Mouse (Mus musculus) spleen, postnatal 4 days (tissue): Measurements from ENCODE around the gene Btk.

Source experiments
- DNase-seq, 2 experiments: peaks; one replicate each; pipeline ENCODE4 v3.0.0; 2022; ENCODE audit warnings: low spot score in 2 of 2

Btk gene

DNA sequence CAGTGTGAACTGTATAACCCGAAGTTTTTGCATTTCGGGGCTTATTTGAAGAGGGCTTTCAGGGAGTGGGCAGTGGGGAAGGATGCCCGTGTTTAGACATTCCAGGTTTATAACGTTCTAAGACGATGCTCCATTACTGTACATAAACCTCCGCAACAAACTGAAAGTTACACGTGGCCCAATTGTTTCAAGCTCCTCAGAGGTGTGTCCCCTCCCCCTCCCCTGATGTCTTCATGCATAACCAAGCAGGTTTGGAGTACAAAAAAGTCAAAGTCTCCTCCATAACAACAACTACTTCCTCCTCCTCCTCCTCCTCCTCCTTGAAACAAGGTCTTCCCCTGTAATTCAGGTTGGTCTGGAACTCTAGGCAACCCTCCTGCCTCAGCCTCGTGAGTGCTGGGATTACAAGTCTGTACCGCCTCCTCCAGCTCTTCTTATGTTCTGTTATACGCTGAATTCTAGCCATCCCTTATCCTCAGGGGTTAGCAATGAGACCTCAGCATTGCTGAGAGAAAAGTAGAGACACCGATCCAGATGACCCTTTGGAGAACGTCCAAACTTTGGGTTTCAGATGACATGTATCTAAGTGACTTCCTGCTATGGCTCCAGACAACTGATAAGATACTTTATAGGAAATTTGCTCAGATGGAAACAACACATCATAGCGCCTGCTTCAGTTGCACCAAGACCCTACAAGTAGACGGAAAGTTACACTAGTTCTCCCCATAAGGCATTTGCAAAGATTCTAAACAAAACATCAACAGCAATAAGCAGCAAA, 2.7 kb downstream of the Btk start:
- DNase-seq: no peak

DNA sequence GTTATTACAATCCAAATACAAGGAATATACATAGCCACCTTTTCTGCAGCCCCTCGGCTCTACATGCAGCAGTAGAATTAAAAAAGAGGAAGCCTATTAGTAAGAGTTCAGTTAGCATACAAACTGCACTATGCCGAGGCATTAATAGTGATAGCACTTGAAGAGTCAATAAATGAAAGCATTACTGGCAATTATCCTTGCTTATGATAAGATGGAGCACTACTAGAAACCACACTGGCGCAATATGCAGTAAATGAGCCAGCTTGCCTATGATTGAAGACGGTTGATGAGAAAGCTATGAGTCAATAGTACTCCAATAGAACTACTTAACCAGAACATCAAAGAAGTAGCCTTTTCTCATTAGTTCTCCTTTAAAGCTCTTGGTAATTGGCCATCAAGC, 5.5 kb downstream of the Btk start:
- no peak for DNase-seq

DNA sequence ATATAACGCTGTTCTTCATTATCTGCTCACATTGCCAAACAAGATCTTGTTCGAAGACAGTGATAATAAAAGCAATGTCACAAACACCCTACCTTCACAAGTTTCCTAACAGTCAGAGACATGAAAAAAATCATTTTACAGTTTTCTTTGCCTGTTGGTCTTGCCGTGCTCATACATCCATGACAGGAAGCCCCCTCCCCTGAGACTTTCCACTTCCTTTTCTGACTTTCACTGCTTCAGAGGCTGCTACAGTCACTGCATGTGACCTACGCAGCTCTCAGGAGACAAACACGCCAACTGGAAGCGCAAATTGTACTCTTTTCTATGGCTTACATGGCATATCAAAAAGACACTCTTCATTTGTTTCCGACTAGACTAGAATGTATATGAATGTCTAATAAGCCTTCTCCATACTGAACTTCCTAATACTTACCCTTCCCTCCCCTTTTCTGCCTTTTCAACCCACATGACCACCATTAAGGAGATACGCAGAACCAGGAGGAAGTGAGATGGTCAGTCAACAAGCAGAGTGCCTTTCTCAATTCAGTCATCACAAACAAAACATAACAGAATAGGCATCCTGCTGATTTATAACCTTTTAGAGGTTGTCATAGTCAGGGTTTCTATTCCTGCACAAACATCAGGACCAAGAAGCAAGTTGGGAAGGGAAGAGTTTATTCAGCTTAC, 16.7 kb downstream of the Btk start:
- peak in 1 of 2 experiments; percentile 28 for DNase-seq

DNA sequence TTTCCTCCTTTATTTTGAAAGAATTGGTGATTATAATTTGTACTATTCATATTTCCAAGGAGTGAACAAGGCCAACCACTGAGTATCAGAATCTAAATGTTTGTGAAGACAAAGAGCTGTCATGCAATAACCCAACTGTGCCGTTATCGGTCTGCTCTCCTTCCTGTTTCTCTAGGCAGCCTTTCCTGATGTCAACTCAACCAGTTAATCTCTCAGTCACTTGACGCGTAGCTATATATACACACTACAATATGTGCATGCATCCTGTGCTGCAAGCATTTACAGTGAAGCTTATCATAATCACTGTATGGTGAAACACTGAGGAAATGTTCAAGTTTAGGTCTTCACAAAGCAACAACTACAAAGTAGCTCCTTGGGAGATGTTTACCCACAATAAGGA, 19.0 kb downstream of the Btk start:
- no peak for DNase-seq

DNA sequence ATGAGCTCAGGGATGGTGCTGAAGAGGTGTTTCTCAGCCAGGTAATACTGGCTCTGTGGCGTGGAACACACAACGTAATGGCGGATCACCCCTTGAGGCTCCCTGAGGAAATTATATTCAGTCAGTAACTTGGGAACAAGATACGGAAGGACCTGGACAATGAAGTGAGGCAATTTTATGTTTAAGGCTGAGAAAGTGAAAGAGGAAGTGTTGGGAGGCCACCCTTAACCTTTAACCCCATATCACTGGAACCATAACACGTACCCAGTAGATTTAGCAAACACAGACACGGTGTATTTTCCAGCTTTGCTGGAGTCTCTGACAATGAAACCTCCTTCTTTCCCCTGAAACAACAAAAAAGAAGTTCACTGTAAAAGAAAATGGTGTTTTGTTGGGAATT, 28.9 kb downstream of the Btk start:
- DNase-seq: no peak

DNA sequence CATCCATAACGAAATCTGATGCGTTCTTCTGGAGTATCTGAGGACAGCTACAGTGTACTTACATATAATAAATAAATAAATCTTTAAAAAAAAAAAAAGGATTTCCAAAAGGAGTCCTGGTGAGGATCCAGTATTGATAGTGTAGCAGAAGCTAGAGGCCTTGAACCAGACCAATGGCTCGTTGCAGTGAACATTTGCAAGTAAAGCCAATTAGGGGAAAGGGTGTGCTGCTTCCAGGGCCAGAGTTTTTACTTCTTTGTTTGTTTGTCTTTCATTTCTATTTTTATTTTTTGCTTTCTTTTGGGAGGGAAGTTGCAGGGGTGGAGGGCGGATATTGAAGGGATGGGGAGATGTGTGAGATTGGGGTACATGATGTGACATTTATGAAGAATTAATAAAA, 30.0 kb downstream of the Btk start:
- no peak for DNase-seq

DNA sequence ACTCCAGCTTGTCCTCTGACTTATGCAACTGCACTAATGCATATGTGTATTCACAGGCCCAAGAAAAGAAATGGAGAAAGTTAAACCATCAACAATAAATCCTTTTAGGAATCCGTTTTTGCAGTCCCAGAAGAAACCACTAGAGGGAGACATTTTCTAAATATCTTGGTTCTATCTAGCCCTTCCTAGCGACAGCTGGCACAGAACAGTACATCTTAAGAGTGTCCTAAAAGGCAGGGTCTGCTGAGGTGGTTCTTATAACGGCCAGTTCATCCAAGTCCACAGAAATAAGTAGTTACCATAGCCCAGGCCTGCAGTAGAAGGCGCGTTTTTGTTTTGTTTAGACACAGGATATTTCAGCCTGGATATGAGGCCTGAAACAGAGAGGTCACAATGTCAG, 32.5 kb downstream of the Btk start:
- DNase-seq: no peak

DNA sequence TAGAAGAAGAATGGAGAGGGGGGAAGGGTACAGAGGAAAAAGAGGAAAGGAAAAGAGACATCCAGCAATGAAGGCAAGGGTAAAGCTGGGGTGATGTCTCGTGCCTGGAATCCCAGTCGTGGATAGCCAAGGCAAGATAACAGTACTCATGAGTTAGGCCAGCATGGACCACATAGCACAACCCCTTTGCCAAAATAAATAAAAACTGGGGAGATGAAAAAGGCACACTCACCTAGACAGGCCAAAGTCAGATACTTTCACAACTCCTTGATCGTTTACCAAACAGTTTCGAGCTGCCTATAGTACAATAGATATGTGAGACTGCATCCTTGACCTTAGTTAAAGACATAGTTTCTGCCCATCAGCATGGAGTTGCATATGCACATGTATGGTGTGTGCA, 36.0 kb downstream of the Btk start:
- no peak for DNase-seq

DNA sequence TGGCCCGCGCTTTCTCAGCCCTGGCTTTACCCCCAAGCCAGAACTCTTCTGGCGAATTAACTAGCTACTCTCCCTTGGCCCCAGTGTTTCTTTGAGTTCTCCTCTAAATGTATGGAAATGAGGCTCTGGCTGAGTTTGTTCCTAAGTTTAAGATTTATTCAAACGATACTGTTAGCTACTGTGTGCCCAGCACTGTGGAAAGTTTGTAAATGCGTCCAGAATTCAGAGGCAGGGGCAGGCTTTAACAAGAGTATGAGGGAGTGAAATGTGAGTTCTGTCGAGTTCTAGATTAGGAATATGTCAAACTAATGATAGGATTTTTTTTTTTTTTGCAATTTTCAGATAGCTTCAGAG, 41.4 kb downstream of the Btk start:
- DNase-seq: no peak

DNA sequence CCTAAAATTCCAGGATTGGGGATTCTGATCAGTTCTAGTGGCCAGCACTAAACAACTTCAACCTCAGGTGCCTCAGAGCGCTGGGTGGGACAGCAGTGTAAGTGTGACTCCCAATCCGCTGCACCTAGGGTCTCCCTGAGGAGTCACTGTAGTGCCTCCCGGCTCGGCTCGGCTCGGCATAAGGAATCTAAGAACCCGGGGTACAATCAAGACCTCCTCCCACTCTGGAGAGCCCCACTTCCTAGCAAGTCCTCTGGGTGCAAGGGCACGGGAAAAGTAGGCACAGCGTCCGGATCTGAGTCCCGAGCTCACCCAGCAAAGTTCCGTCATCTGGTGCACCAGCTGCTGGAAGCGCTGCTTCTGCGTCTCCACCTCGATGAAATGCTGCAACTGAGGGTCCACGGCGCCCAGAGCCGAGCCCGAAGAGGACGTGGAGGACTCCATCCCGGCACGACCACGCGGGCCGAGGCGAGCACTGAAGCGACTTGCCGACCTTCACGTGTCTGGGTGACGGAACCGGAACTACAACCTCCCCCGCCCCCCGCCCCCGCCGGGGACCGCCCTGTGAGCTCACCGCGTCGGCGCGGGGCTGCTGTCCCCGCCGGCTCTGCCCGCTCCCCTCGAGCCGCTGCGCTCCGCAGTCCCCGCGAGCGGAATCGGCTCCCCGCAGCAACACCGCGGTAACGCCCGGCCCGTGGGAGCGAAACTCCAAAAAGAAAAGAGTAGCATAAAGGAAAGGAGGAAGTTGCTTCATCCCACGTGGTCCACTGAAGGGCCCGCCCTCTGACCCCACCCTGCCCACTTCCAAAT, 42.0 kb downstream of the Btk start, which contains the start of gene Timm8a1:
Gene Timm8a1 (minus strand): TSS at position 721 of the 810 bp plus-strand sequence.
- DNase-seq: peak; percentile 45 to 79

DNA sequence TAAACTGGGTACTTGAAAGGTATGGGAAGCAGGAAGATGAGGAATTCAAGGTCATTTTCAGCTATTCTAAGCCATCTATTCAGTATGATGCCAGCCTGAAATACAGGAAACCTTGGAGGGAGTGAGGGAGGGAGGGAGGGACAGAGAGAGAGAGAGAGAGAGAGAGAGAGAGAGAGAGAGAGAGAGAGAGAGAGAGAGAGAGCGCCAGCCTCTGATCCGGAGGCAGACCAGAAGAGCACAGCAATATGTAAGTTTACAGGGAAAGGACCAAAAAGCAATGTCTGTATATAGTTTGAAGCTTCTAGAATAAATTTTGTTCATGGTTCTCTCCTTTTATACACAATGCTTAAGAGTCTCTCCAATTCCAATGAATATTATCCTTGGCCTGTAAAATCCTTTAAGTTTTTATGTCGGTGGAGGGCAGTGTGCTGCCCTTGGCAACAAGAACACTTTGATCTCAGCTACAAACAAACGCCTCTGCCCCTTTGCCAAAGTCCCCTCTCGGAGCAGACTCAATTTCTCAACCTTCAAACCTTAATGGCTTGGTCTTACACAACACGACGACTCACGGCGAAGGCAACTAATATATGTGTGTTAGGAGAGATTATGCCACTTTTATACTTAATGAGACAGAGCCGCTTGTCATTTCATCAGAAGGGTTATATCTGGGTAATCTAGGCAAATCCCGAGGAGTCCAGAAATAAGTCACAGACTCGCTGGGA, 42.8 kb downstream of the Btk start:
- no peak for DNase-seq

DNA sequence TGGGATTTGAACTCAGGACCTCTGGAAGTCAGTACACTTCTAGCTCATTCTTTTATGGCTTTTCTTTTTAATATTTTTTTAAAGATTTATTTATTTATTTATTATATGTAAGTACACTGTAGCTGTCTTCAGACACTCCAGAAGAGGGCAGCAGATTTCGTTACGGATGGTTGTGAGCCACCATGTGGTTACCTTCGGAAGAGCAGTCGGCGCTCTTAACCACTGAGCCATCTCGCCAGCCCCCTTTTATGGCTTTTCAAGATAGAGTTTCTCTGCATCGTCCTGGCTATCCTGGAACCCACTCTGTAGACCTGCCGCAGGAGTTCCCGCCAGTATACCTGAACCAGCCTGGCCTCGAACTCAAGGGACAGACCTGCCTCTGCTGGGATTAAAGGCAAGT, 43.6 kb downstream of the Btk start:
- DNase-seq: peak in 1 of 2 experiments; percentile 19

DNA sequence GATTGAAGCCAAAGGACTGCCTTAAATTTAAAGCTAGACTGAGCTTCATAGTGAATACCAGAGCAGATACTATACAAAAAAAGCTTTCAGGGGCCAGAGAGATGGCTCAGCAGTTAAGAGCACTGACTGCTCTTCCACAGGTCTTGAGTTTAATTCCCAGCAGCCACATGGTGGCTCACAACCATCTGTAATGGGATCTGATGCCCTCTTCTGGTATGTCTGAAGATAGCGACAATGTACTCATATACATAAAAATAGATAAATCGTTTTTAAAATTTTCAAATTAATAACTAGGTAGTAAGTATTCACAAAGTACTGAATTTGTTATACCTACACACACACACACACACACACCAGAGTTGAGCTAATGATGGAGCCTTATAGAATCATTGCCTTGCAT, 50.0 kb downstream of the Btk start:
- no peak for DNase-seq

DNA sequence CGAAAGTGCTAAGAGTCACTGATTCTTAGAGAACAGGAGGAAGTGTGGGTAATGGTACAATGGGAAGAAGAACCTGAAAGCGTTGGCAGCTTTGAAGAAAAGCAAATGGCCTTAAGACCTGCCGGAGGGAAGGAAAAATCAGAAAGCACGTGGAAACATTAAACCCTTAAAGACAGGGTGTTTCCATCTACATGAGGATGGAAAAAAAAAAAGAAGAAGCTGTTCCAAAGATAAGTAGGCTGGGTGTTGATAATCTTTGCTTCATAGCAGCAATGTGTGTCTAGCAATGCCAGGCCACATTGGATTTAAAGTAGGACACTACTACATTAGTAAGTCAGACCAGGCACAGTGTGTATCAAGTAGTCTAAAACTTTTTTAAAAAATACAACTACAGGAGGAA, 58.1 kb downstream of the Btk start:
- no peak for DNase-seq

DNA sequence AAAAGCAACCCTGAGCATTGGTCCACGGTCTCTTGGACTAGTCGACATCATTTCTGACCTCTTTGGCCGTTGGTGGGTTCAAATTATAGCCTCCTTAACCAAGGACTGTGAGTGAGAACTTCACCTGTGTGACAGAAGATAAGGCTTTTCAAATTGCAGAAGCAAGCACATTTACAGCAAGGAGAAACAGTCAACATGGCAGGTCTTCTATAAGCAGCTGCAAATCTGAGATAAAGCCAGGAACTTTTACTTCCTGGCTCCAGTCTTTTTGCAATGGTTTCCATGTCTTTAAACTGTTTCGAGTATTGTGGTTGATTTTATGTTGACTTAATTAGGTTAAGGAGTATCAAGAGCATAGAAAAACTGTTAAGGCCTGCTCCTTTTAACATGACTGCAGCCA, 59.6 kb downstream of the Btk start:
- DNase-seq: no peak

DNA sequence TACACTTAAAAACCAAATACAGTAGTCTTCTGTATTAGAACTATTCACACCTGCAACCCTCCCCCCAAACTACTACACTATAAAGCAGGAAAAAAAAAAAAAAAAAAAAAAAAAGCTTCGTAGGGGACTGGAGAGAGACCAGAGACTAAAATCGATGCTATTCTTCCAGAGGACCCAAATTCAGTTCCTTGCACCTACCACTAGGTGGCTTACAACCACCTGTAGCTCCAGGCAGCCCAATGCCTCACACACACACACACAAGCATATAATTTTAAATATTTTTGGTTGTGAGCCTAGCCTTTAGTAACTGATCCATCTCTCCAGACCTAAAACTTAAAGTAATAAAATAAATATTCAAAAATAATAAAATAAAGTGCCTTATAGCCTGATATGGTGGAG, 73.9 kb downstream of the Btk start:
- no peak for DNase-seq

DNA sequence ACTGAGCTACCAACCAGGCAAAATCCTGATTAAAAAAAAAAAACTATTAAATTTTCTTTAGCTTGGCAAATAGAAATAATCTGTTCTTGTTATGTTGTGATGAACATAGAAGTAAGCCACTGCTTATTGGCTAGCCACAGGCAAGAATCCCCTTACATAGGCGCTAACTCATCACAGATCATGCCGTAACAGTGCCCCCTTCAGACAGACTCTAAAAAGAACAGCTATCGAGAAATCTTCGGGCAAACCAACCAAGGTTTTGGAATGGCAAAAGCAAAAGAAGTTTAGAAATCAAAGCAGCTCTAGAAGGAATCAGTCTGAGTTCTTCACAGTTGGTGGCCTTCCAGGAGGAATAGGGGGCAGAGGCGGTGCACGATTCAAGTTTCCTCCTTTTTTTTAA, 75.4 kb downstream of the Btk start:
- DNase-seq: no peak

DNA sequence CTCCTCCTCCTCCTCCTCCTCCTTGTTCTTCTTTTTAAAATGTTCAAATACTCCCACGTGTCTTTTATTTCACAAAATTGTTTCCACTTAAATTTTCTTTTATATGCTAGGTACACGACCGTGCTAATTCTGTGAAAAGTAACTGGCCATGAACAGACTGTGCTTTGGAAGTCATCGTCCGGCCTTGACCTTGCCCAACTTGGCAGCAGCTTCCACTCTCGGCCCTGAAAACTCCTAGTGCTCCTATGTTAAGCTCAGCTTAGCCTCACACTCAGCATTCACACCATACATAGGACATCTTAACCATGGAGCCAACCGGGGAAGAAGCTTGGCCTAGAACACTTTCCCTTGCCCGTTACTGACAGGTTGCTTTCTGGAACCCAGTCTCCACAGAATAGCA, 82.7 kb downstream of the Btk start:
- no peak for DNase-seq
